Mouse (Mus musculus) adrenal gland, postnatal 14 days (tissue): ENCODE results near the gene Iqgap1. TPM values are rescaled to one million over a fixed set of nuclear protein-coding genes. Genes with fewer than 3 reads are reported as not detected.
A peak's percentile ranks its signal among the peaks of the same experiment; 100 is the strongest.
"Not testable (repeated sequence)": the region's sequence is repeated elsewhere in the genome, so short reads cannot be mapped to it uniquely, and the experiment has no call there.

Experiments
- DNase-seq: peaks from one replicate; pipeline ENCODE4 v3.0.0; 2021; ENCODE audit warnings: mixed read lengths
- total RNA-seq: library from RNA; stranded (reverse); gene quantifications from 2 replicates; pipeline ENCODE4 v1.2.3, GENCODE M21; 2021

Gene Iqgap1
- total RNA-seq, 1 experiment from 2014 or later, result 70.0 TPM

DNA sequence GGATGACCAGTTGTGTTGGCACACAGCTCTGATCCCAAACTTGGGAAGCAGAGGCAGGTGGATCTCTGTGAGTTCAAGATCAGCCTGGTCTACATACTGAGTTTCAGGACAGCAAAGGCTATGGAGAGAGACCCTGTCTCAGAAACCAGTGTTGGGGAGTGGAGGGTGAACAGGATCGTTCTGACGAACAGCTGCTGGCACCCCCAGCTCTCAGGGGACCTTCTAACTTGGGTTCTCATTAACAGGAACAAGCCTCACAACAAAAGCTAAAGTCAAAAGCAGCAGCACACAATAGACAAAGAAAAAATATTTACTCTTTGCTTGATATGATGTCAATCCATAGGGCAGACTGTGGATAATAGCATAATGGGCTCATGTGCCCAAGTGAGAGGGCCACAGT lies 55.3 kb downstream of the Iqgap1 start:
- no peak for DNase-seq

DNA sequence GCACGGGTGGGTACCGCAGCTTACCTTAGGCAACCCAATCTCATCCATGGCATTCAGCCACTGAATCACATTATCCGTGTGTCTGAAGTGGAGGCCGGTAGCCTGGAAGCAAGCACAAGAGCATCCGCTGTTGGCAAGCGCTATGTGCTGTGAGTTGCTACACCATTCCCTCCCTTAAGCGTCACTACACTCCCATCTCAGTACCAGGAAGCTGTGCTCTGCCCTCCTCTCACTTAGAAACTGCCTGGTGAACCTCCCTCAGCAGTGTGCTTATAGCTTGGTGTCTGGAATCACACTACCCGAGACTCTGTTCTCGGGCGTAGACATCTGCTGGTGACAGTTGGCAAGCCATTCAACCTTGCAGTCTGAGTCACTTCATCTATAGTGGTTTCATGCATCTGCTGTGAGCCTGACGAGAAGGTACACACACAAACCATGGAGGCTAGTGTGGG lies 58.9 kb downstream of the Iqgap1 start:
- no peak for DNase-seq

DNA sequence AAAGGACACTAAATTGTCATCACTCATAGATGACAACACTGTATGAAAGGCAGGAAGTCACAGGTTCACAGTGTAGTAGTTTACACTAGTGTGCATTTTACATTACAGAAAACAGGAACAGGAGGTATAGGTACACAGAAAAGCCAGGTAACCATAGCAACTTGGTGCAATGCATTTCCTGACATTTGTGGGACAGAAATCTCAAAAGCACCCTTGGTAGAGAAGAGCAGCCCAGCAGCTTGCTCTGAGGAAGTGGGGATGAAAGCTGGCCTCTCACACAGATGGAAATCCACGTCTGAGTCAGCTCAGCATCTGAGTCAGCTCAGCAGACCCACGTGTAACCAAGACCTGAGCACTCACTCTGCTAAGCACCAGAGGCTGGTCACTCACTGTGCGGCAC lies 59.7 kb downstream of the Iqgap1 start:
- peak; percentile 44 for DNase-seq

DNA sequence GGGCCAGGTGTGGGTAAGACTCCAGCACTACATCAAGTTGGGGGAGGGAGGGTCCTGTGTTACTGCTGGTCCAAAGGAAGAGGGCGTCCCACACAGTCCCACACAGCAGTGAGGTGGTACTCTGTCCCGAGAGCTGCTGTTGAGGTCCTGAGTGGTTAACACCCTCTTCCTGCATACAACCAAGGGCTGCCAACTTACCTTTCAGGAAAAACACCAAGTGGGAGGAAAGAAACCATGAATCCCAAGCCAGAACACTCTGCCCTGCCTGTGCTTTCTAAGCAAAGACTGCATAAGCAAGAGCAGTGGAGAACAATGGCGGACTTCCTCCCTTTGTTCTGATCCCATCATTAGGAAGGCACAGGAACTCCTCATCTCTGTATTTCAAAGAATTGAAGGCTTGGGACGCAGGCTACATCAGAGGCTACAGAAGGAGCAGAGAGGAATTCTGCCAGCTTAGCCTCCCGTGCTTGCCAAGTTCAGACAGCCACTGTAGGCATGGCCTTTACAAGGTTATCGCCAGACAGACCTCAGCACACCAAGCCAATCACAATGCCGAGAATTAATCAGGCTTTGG lies 61.8 kb downstream of the Iqgap1 start:
- peak; percentile 70 for DNase-seq

DNA sequence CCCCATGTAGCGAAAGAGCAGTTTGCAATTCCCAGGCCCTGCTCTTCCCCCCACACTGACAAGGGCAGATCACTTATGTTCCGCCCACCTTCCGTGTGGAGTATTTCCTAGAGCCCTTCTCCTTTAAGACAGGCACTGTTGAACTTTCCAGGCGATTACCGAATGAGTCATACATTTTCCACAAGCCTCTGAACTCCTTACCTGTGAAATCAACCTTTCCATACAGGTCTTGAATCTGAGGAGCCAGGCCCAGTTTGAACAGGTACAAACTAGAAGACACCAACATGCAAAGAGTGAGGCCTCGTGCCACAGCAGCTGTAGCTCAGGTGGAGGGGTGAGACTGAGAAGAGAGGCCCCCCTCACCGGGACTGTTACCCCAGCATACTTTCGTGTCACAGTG lies 63.5 kb downstream of the Iqgap1 start:
- DNase-seq, result no peak

DNA sequence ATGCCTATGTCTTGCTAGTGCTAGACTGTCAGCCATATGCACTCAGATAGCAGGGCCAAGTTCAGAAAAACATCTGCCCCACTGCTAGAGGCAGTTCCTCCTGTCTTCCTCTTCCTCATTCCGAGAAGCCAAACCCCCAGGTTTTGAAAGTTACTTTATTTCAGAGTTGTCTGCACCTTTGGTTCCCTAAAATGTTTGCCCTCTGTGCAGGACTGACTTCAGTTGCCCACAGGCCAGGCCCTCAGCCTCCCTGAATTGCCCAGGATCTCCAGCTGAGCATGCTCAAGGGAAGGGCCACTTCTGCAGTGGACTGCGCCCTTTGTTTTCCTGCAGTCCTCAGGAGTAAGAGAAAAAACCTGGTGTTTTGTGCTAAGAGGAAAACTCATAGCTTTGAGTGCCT lies 71.7 kb downstream of the Iqgap1 start:
- no peak for DNase-seq

DNA sequence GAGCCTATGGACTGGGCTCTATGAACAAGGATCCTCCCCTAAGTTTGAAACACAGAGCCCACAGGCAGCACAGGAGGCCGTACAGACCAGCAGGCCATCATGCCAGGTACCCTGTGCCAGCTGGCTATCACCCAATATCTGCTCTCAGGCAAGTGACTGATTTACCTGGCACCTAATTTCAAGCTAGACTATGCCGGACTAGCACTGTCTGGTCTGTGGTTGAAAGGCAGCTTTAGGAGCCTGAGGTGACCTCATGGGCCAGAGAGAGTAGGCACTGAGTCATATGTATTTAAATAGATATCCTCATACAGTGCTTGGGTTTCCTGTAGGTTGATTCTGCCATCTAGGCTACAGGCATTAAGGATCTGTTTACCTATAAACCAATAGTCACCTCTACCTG lies 72.2 kb downstream of the Iqgap1 start:
- DNase-seq, result peak; percentile 57

DNA sequence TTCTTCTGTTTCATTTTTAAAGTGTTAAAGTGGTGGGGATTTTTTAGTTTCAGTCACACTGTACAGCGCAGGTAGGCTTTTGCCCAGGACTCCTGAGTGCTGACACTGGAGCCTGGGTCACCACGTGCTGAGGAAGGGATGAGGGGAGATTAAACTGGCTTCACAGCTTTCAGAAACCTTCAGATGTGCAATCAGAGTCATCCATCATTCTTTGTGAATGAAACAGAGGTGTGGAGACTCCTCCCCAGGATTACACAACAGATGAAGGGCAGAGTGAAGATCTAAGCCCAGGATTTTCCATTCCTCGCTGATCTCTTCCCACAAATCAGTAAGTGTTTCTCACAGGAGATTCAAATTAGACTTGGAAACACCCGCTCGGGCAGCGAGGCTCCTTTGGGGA lies 76.2 kb downstream of the Iqgap1 start:
- DNase-seq, result no peak

DNA sequence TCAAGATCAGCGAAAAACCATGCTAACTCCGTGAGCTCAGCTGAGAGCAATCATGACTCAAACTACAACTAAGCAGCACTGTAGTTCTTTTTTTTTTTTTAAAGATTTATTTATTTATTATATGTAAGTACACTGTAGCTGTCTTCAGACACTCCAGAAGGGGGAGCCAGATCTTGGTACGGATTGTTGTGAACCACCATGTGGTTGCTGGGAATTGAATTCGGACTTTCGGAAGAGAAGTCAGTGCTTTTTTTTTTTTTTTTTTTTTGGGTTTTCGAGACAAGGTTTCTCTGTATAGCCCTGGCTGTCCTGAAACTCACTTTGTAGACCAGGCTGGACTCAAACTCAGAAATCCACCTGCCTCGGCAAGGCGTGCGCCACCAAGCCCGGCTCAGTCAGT lies 76.7 kb downstream of the Iqgap1 start:
- DNase-seq, result not testable (repeated sequence)

DNA sequence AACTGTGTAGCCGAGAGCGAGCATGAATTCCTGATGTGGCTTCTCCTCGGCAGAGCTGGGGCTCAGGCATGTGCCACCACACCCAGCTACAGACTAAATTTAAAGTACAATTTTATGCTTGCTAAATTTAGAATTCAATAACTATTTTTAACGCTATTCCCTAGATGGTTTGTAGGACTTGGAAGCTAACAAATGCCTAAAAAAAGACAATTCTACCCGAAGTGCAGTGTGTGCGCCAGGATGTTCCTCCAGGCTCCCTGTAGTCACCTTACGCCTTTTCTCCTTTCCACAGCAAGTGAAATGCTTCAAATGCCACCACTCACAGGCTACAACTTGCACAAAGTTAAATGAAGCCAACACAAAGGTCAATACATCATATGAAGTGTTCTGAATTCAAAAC lies 78.4 kb downstream of the Iqgap1 start:
- no peak for DNase-seq

DNA sequence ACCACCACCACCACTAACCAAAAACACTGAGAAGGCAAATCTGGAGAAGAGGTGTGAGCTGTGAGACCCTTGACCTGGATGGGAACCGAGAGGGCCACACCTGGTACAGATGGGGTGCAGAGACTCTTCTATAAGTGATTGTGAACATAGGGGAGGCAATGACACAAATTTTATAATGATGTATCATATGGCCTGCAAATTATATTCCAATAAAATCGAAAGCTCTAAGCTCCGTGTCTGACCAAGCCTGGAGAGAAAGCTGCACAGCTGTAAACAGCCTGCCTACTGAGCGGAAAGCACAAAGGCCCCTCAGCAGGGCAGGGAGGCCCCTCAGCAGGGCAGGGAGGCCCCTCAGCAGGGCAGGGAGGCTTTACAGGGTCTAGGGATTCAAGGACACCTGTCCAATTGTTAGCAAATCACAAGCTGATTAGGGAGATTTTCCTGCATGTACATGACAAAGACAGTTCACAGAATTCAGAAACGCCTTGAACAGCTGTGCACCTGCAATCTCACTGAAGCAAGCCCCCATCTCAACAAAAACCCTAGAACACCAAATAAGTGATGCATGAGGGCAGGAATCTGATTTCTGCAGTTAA lies 79.5 kb downstream of the Iqgap1 start:
- no peak for DNase-seq

DNA sequence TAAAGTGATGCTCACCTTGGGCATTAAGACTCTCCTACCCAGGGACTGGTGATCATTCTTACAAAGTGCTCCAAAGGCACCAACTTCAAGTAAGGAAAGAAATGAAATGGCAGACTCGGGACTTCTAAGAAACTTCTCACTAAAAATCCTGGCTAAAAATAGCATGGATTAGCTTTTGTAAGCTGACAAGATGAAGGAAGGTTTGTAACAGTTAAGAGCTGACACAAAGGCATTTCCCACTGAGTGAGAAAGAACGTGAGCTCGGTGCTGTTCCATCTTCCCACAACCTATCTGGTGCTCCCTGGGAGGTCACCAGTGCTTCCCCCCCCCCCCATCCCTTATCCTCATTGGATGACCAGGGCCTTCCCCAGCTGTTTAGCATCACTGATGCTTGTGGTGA lies 80.0 kb downstream of the Iqgap1 start:
- no peak for DNase-seq

DNA sequence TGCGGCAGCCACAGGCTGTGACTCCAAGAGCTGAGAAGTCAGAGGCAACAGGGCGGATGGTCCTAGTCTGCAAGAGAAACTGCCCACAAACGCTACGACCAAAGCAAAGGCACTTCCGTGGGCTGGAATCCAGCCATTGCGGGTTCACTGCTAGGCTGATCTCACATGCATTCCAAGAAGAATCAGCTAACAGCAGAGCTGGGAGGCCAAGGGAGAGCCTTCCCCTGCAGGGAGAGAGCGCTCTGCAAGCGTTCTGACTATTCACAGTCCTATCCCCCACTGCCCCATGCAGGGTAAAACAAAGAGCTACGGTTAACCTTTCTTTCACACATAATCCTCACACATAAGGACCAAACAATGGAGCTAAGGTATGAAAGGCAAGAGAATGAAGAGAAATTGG lies 80.5 kb downstream of the Iqgap1 start:
- no peak for DNase-seq

DNA sequence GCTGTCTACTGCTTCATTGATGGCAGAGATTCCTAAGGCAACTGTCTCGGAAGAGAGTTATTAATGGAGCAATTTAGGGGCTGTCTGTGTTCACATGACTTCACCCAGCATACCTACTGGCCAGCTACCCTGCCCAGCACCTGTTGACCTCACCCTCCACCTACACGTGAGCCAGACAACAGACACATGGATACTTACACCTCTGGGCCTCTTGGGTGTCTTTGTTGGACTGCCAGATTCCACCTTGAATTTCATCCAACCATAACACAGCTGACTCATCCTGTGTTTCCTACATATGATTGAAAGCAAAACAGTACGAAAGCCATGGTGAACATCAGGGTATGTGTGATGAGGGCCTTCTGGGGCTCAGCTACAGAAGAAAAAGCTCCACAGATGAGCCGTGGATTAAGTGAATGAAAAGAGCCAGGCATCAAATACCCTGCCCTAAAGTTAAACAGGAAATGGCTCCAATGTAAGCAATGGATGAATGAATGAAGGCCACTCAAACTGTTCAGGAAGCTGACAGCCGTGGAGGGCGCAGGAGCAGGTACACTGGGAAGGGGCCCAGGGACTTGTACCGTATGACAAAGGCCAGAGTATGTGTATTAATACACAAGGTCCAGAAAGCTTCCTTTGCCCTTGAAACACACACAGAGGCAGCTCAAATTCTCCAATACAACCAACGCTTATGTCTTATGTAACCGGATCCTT lies 81.7 kb downstream of the Iqgap1 start:
- peak; percentile 43 for DNase-seq

DNA sequence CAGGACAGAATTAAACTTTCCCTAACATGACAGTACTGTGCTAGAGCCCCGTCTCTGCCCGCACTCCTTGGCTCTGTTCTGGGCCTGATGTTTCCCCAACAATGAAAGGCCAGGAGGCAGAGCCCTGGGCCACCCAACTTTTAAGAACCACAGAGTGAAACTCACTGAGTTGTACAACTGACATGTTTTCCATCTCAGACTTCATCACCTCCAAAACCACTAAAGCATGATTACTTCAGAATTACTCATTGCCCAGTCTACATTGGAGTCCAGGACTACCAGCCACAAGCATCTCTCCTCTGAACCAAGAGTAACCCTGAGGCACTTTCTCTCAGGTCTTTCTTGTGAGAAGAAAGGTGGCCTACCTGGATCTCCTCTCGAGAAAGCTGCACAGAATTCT lies 83.1 kb downstream of the Iqgap1 start:
- no peak for DNase-seq

DNA sequence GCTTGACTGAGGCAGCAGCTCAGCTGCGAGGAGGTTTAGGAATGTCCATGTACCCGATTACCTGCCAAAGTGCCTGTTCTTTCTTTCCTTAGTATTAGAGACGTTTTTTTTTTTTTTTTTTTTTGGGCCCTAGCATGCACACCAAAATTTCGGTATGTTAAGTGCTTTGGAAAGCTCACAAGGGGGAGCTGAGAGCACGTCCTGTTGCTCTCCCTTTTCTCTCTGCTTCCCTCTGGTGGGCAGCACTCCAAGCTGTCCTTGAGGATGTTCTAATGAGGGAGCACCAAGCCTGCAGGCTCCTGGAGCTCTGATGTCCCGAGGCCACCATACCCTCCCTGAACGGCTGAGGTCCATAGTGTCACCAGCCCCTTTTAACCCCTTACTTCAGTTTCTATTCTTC lies 84.8 kb downstream of the Iqgap1 start:
- DNase-seq, result peak; percentile 90

DNA sequence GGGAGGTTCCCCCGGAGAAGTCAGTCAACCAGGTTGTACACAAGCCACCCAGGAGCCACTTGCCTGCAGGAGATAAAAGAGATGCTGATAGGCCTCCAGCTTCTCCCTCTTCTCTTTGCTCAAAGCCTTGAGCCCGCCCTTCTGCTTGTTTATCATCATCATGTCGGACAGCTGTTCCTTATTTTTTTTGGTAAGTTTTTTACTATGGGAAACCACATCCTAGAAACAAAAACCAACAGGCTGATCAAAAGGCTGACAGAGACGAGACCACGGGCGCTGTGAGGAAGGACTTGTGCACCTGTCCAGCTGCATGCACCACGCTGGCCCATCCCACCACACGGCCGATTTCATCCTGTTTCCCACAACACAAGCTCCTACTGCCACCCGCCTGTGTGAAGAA lies 89.6 kb downstream of the Iqgap1 start:
- DNase-seq, result no peak

DNA sequence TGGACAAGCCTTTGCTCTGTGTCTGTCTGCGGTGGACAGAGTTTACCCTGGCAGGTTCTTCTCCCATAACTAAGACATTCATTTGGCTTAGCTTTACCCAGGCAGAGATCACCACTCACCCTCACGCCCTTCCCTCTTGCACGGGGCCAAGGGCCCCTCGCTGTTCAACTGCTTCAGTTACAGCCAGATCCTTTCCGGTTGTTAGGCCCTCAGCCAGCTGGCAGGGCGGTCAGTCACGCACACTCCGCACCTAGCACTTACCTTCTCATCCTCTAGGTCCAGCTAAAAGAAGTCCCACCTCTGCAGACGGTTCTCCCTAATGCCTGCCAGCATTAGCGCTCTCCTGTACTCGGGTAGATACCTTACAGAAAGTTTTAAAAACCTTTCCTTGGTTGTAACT lies 92.8 kb downstream of the Iqgap1 start:
- DNase-seq, result no peak

DNA sequence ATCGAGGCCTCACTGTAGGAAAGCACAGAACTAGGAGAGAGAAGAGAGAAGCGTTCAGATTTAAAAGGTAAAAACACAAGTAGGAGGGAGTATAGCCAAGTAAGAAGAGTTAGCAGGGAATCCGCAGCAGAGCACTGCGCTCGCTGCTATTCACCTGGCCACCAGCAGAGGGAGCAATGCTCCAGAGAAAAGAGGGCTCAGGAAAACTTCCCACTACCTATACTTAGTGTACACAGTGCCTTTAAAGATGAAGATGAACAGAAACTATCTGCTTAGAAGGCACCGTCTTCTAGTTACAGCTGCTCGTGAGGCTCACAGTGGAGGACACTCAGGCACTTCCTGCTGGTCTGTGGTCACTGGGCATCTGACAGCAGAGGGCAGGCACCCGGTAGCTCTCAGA lies 96.1 kb downstream of the Iqgap1 start:
- DNase-seq, result peak; percentile 84

DNA sequence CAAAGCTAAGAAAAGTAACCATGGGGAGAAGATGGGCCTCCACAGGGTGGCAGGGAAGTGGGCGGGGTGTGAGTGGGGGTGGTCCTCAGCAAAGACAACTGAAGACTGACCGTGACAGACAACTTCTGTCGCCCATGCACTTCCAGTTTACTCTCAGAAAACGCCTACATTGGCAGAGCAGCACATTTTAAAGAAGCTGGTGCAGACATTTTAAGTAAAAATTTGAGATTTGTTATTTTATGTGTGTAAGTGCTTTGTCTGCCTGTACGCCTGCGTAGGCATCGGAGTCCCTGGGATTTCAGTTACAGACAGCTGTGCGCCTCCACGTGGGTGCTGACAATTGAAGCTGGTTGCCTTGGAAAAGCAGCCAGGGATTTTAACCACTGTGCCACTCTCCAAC lies 104.7 kb downstream of the Iqgap1 start:
- no peak for DNase-seq

DNA sequence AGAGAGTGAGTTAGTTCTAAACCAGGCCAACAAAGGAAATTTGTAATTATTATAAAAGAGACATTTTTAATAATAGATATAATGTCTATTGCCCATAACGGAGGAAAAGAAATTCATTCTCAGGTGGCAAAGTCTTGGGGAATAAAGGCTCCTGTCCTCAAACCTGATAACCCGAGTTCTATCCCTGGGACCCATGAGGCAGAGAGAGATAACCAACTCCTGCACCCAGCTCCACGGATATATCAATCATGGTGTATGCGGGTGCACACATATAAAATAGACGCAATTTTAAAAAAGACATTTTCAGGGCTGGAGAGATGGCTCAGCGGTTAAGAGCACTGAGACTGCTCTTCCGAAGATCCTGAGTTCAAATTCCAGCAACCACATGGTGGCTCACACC lies 106.2 kb downstream of the Iqgap1 start:
- no peak for DNase-seq

DNA sequence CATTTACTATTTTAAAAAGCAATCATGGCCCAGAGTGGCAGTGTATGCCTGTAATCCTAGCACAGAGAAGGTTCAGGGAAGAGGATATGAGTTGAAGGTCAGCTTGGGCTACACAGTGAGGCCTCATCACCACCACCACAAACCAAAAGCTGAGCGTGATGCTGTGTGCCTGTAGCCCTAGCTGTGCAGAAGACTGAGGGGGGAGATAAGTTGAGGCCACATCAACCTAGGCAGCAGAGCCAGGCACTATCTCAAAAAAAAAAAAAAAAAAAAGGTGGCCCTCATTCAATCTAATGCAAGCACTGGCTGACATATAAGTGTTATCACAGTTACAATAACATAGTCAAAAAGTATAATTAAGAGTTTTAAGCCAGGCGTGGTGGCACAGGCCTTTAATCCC lies 106.7 kb downstream of the Iqgap1 start:
- no peak for DNase-seq

DNA sequence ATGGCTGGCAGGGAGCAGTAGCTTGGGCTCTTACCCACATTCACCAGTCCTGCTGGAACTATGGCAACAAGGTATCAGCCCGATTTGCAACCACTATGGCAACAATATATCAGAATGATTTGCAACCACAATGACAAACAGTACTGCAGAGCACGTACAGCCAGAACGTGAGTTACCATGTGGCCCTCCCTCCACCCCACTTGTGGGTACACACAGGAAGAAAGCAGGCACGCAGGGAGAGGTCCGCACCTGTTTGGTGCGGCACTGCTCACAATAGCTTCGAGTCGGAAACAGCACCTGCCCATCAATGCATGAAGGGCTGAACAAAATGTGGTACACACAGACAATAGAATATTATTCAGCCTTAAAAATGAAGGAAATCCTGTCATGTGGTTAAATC lies 107.3 kb downstream of the Iqgap1 start:
- DNase-seq, result no peak

DNA sequence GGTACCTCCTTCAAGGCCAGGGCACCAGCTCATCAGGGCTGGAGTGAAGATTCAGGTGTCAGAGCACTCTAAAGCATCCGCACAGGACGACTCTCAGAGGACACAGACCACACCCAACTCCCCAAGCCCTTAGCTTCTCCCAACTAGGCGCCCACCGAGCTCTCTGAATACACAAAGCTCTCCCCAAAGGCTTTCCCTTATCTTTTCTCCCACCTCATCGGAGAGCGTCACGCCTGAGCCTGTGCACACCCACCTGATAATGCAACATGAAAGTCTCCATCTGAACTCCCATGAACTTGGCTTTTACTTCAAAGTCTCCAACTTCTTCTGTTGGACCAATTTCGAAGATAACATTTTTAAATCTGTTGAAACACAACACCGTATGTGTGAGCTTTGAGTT lies 109.0 kb downstream of the Iqgap1 start:
- DNase-seq, result no peak
